Mouse (Mus musculus): Measurements from ENCODE around the gene Slc35e3.
A peak's percentile ranks its signal among the peaks of the same experiment; 100 is the strongest.

Gene Slc35e3

DNA sequence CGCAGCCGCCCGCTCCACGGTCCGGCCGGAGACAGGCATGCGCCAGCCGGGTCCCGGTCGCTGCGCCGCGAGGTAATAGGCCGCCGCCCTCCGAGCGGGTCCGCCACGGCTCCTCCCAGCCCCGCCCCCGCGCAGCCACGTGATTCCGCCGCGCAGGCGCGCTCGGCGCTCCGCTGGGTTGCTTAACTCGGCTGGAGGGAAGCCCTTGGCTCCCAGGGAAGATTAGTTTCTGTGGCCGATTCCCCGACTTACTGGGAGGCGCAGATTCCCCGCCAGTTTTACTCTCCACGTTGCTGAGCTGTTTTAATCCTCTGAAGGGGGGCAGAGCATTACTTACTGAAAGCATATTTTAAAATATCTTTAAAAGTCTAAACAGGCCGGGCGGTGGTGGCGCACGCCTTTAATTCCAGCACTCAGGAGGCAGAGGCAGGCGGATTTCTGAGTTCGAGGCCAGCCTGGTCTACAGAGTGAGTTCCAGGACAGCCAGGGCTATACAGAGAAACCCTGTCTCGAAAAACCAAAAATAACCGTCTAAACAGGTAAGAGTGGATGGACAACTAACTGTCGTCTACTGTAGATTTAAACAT, at the start of gene Slc35e3:
Gene Slc35e3, minus strand, starts transcription at position 69 of the 587 bp plus-strand sequence.
- DNase-seq: peak; percentile 98 to 99

DNA sequence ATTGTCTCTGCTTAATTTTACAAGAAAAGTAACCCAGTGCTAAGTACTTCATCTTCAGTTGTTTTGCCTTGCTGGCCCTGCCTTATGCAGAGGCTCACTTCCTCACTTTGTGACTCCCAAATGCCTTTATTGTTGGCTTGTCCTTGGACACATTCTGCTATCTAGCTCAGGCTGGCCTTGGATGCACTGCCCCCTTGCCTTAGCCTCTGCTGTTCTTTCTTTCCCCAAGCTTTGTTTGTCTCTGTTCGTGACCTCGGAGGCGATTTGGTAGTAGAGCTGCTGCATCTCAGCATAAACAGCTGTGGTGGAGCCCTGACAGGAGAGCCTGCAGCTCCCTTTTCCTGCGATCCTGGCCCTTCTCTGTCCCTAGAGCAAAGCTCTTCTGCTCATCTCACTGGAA, 49.0 kb upstream of the Slc35e3 start:
- no peak for DNase-seq

DNA sequence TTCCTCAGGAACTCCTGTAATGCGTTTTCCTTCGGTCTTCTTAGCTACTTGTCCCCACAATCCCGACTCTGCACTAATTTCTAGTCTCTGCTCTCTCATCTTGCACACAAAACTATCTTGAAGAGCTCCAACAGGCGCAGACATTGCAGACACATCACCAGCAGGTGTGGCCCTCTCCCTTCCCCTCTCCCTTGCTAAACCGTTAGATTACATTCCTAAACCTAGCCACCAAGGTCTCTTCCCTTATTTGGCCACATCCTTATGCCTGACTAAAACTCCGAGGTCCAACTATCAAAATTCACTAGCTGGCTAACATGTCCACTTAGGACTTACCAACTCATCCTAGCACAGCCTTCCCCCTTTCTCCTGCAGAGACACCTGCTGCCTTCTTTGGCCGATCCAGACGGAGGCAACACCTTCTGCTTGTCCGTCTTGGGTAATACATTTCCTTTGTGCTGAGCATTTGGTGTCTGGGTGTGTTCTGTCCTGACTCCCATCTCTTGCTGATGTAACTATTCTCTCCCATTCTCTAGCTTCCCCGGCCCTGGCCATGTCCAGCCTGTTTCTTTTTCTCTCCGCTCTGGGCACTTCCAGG, 47.4 kb upstream of the Slc35e3 start:
- no peak for DNase-seq

DNA sequence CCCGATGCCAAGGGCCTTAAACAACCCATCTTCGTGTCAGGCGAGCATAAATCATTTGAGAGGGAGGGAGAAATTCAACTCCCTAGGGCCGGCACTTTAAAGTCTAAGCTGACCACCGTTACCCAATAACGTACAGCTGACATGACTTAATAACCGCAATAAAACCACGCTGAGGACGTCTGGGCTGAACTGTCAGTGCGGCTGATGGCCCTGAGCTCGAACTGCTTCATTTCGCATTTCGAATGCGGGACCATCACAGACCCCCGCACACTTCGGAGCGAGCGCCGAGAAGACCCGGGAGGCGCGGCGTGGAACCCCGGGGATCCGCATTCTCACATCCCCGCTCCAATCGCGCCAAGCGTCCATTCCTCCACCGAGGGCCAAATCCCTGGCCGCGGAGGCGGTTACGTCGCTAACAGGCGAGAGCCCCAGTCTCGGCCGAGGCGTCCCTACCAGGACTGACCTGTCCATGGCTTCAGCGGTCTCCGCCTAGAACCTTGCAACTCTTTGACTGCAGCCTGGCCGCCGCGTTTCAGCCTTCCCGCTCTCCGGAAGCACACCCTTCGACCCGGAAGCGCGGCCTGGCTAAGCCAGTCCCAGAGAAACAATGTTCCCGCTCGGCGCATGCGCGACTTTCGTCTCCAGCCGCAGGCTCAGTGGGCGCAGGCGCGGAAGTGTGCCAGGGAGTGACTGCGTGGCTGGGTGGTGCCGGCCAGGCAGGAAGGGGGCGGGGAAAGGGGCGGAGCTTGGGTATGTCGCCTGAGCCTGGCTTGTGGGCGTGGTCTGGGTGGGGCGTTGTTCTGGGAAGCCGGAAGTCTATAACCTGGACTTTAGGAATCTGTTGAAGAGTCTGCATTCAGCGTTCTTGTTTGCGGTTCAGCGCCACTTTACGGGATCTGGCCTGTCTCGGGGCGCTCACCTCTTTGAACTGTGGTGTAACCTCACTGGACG, 46.3 kb upstream of the Slc35e3 start, which contains the start of gene Nup107:
Gene Nup107, minus strand, starts transcription at position 565 of the 951 bp plus-strand sequence.
- peak; percentile 100 for DNase-seq

DNA sequence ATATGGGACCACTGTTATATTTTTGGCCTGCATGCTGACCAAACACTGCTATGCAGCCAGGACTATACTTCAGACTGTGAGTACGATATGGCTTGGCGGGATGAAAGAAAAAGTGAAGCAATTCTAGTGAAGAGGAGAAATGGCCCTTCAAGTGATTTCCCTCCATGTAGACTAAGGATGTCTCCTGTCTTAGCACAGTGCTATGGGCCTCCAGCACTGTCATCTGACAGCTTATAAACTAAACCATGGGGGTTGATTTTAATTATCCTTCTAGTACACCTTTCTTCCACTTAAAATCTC, 45.0 kb upstream of the Slc35e3 start:
- DNase-seq: no peak

DNA sequence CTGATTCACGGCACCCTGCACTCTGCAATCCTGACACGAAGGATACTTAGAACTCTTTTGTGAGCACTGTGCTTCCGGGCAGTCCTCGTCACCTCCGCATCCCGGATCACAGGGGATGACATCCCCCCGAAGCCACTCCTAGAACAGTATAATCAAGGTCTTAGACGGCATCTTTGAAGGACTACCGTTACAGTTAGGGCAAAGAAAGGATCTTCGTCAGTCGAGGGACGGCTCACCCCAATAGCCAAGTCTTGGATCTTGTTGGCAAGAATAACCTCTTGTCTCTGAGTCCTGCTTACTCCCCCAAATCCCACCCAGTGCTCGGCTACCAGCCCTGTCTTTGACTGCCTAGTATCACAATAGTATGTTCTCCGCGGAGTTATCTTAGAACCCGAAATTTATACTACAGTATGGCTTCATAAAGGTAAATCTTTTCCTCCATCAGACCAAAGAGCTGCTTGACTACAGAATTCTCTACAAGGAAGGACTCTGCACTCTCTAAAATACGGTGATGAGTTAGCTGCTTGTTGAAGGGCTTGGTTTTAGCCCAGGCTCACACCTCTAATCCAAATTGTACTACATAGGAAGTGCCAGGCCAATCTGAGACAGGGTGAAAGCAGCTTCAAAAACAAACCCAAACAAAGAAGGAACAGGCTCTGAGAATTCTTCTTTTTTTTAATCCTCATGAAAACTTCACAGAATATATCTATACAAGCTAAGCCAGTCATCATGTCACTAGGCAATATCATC, 44.4 kb upstream of the Slc35e3 start:
- no peak for DNase-seq

DNA sequence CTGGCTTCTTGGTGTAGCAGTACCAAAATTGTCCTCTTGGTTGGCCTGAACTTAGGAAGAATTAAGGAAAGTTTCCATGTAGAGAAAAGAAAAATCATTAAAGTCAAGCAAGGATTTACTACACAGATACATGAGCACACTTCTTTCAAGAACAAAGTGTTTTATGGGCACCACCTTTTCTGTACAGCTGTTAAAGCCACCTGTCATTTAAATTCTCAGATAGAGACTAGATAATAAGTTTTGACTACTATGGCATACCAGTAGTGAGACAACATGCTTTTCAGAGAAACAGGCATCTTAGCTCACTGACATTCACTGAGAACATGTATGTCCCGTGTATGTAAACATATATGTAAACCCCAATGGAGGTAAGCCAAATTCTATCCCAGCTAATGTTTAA, 43.8 kb upstream of the Slc35e3 start:
- DNase-seq: no peak

DNA sequence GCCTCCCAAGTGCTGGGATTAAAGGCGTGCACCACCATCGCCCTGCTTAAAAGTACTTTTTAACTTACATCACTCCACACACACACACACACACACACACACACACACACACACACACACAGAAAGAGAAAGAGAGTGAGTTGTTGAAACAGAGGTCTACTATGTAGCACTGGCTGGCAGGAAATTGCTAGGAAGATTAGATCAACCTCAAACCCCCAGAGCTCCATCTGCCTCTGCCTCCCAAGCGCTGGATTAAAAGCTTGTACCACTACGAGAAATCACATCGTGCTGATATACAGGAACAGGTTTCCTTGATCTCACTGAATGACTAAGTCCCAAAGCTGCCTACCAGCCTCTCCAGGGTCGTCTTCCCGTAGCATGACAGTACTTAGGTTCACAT, 38.5 kb upstream of the Slc35e3 start:
- DNase-seq: no peak

DNA sequence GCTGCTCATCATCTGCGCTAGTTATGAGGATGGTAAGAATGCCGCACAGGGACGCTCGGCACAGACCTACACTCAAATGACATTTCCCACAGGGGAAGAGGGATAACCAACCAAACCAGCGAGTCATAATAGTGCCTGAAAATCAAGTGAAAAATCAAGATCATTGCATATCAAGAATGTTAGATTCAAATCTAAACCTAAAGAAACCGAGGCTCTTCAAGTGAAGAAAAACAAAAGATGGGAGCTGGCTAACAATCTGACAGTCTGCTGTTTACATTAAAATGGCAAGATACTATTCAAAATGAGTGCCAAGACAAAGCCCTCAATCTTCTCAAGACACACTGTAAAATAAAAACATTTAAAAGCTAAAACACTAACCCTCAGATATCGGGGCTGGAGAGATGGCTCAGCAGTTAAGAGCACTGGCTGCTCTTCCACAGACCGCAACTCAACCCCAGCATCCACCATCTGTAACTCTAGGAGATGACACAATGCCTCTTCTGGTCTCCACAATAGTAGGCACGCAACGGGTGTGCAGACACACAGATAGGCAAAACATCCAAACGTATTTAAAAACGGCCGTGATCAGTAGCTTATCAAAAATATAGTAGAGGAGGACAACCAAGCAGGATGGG, 37.7 kb upstream of the Slc35e3 start:
- no peak for DNase-seq

DNA sequence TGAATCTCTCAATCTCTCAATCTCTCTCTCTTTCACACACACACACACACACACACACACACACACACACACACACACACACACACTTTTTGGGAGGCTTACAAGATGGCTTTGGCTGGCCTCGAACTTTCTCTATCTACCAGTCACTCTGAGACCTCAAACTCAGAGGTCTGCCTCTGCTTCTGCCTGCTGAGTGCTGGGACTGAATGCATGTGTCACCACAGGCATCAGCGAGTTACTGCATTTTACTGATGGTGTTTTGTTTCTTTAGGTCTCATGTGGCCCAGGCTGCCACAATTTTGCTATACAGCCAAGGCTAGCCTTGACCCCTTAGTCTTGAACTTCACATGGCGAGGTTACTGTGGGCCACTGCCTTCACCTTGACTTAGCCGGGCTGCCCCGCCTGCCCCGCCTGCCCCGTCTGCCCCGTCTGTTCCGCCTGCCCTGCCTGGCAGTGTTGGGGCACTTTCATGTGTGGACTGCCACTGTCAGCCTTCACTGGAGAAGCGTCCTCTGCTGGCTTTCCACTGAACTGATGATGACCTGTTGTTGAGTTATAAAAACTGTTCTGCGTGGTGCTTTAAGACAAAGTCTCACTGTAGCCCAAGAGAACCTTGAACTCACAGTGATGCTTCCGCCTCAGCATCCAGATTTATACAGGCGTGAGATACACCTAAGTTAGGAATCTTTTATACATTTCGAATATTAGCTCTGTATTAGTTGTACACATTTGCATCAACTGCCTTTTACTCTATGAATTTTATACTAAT, 36.5 kb upstream of the Slc35e3 start:
- DNase-seq: no peak

DNA sequence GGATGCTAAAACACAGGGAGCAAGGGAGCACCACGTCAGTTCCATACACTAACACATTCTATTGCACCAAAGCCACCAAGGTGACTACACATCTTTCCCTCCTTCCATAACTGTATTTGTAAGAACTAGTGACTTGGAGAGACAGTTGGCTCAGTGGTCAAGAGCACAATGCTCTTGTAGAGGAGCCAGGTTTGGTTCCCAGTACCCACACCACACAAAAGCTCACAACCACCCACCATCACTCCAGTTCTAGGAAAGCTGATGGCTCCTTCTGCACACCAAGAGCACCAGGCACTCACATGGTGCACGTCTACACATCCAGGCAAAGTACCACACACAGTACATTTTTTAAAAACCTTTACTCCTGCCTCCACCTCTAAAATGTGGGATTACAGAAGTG, 35.9 kb upstream of the Slc35e3 start:
- DNase-seq: no peak

DNA sequence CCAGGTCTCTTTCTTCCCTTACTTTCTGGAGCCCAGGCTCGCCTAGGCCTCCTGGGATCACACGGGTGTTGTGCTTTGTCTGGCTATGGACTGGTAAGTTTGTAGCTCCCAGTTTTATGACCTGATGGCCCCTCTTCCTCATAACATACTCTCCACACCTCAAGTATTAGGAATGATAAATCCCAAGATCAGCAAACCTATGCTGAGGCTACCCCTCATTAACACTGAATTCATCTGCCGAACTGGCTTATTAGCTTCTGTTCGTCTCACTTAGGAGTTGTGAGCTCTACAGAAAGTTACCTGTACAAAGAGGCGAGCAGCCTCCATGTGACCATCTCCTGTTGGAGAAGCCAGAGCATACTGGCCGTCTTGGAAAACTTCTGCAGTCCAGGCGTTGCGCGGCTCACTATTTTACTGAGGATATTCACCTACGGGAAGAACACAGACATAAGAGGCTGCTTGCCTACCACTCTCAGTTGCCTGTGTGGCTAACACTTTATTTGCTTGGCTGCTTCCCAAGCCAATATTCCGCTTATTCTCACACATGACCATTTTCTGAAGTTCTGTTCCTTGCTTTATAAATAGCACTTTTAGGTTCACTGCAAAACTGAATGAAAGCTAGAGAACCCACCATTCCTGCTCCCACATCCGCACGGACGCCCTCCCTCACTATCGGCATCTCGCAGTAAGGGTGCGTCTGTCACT, 35.0 kb upstream of the Slc35e3 start:
- DNase-seq: no peak

DNA sequence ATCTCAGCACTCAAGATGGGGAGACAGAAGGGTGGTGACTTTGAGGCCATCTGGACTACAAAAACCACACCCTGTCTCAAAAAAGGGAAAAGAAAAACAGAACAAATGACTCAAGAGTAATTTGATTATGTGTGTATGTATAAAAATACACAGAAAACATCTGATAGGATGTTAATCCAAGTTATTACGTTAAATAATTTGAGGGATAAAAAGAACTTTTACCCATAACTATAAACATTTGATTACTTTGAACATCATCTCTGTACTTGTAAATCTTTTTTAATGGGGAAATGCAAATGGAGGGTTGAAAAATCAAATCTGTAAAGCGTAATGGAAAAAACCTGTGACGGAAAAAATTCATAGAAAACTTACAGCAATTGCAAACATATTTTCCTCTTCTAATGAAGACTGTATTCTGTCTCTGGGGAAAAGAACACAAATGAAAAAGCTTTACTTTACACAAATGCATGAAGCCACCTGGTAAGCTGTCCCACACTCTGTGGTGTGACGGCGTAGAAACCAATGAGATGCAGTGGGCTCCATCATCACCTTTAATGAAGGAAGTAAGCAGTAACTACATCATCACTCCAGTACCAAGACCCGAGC, 34.2 kb upstream of the Slc35e3 start:
- DNase-seq: no peak

DNA sequence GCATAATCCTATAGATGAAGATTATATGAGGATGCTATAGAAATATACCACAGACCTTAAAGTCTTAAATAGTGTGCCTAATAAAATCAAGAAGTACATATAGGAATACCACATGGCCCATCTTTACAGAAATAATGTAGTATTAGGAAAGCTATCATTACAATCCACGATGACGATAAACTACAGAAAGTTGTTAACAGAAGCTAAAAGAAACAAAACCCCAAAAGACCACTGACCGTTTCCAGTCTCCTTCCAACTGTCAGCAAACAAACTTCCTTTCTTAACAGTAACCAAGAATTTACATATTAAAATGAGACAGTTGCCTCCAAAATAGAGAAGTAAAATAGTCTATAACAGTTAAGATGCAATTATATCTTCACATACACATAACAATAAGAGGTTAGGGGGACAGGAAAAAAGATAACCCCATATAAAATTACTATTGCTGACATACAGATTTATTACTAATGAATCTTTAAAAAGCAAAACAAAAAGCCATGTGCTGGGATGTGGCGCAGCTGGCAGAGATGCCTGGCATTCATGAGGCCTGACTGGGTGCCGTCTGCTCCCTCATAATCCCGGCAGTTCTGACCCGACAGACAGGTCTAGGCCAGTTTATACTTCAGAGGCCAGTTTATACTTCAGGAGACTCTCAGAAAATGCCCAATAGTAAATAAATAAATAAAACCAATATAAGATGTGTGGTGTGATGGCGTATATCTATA, 33.6 kb upstream of the Slc35e3 start:
- no peak for DNase-seq

DNA sequence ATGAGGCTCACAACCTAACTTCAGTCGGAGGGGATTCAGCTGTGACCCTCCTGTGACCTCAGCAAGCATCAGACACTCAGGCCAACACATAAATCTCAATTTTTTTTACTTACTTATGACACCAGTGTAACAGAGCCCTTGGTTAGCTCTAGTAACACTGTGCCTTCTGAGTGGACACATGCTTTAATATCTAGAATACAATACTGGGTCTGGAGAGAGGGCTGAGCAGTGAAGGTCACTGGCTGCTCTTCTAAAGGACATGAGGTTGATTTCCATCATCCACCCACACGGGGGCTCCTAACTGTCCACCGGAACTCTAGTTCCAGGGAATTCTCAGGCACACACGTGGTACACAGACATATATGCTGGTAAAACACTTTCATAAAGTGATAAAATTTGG, 32.8 kb upstream of the Slc35e3 start:
- no peak for DNase-seq

DNA sequence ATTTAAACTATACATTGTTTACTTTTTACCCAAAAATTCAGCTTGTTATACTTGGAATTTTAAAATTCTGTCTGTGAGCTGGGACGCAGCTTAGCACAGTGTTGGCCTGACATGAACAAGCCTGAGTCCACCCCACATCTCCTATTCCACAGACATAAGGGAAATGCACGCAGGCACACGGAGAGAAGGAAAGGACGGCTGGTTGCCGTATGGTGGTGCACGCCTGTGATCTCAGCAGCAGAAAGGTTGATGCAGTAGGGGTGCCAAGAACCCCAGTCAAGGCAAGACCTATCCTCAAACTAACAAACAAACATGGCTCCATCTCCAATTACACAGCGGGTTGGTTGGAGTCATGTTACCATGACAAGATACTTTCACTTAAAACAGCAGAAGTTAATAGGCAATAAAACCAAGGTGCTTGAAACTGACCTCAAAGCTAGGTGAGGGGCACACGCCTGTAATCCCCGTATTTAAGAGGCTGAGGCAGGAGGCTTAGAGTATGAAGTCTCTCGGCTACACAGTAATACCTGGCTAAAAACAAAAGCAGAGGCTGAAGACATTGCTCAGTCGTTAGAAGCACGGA, 32.3 kb upstream of the Slc35e3 start:
- no peak for DNase-seq

DNA sequence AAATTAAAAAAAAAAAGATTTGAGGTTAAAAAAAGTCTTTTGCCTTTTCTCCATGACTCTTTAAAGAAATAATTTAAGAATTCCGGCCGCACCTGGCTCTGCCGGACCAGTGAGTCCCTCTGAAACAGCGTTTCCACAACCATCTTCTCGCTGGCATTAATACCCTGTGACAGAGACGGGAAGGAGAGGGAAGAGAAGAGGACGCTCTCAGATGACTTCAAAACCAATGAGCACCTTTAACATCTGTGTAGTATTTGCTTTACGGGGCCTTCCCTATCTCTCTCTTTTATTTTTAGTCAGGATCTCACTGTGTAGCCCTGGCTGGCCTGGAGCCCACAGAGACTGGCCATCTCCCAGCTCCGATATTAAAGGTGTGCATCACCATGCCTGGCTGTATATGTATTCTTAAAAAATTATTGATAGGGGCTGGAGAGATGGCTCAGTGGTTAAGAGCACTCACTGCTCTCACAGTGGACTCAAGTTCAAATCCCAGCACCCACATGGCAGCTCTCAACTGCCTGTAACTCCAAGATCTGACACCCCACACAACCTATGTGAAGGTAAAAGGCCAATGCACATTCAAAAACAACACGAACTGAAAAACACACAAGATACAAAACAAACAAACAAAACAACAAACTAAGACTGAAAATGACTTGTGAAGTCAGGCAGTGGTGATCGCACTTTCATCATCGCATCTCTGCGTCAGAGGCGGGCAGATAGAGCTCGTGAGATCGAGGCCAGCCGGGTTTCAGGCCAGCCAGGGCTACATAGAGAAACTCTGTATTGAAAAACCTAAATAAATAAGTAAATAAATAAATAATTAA, 31.5 kb upstream of the Slc35e3 start:
- DNase-seq: no peak

DNA sequence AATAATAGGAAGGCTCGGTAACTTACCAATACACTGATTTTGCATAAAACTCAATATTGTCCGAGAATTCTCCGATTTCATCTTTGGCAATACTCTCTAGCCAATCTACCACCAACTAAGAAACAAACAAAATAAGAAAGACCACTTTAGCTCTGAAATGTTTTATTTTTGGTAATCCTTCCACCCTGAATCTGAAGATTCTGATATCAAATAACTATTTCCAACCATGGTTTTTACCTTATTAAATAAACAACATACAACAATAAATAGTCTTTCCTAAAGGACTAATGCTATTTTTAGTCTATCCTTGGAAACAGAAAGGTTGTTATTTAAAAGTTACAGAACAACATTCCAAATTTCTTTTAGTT, 30.9 kb upstream of the Slc35e3 start:
- DNase-seq: no peak
